Mouse (Mus musculus): ENCODE results near the gene Cntn2.

Cntn2 gene

DNA sequence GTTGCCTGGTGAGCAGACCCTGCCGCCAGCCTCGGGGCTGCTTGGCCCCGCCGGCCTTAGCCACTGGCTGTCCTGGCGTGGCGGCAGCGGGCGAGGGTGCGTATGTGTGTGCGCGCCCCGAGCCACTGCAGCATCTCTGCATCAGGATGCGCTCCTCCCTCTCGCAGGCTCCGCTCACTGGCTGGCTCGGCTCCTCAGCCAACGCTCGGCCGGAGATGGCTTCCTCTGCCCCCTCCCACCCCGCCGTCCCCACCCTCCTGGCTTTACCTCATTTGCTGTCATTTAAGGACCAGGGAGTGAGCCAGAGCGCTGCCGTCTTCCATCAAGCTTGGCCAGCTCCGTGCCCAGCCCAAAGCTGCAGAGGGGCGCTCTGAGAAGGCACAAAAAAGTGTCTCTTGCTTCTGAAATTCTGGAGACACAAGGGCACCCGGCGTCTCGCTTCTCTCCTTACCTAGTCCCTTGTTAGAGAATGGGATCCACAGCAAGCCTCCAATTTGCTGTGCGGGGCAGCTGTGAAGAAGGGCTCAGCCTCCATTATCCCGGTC, at the start of gene Cntn2:
TSS of gene Cntn2 (minus strand) at position 495 of the 545 bp plus-strand sequence.
- DNase-seq (ENCODE audit: low read depth), result no peak

DNA sequence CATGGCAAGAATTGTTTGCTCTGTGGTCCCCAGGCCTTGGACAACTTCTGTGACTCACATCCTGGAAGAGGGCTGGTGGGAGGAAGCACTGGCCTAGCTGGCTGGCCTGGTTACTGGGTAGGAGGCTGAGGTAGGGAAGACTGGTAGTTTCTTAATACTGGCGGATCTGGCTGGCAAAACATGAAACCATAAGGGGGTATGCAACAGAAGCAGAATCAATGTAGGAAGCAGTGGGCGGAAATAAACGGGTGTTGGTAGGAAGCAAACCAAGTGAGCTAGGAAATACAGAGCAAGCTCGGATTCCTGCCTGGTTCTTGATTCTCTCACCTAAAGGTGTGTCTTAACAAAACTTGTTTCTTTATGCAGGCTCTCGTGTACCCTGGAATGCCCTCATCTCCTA, 49.1 kb upstream of the Cntn2 start:
- DNase-seq (ENCODE audit: low read depth), result no peak

DNA sequence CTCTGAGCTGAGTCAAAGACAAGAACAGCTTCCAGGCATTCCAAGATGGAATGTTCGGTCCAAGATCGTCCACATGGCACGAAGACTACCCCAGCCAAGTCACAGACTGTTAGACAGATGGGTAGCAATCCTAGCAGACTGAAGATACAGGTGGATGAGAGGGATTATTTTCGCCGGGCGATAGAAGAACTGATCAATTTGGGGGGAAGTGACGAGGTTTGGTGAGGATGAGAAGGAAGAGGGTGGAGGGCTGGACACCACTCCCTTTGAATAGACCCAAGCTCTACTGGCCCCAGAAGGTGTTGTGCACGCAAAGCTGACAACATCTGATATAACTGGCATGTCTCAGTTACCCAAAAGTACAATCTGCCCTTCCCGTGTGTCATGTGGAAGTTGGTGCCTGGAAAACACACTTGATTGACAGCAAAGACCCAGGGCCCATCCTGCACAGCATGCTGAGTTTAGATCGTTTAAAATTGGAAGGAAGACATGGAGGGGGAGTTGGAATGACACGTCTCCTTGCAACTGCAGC, 48.4 kb upstream of the Cntn2 start:
- DNase-seq (ENCODE audit: low read depth), result no peak

DNA sequence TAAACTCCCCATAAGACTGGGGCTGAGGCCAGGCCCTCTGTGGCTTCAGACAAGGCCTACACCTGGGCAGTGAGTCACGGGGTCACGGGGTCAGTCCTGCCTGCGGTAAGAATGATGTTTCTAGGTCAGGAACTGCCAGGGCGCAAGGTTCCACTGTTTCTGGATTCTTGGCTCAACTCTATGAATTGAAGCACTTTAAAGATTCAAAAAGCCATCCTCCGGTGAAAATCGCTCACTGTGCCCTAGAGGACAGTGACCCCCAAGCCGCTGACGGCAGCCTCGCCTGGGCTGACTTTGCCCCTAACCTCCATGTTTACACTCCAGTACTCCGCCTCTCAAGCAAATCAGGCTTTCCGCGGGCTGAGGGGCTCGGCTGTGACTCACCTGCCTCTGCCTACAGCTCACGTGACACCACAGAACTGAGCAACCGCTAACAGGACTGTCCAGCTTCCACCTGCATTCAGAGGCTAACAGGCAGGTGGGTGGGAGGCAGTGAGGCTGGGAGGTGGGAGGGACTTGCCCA, 43.7 kb upstream of the Cntn2 start:
- no peak for DNase-seq (ENCODE audit: low read depth)

DNA sequence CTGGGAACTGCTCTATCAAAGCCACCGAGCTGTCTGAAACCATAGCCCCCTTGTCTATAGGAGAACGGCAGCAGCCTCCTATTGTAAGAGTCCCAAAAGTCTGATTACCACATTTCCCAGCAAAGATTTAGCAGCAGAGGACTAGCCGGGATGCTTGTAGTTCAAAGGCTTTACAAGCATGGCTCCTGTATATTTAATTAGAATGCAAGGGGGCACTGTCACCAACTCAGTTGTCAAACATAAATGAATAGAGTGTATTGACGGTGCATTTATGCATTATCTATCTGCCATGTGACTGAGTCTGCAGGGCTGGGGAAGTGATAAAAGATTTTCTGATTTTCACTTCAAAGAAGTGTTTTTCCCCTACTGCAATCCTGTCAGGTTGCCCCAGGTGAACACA, 42.3 kb upstream of the Cntn2 start:
- DNase-seq (ENCODE audit: low read depth), result no peak

DNA sequence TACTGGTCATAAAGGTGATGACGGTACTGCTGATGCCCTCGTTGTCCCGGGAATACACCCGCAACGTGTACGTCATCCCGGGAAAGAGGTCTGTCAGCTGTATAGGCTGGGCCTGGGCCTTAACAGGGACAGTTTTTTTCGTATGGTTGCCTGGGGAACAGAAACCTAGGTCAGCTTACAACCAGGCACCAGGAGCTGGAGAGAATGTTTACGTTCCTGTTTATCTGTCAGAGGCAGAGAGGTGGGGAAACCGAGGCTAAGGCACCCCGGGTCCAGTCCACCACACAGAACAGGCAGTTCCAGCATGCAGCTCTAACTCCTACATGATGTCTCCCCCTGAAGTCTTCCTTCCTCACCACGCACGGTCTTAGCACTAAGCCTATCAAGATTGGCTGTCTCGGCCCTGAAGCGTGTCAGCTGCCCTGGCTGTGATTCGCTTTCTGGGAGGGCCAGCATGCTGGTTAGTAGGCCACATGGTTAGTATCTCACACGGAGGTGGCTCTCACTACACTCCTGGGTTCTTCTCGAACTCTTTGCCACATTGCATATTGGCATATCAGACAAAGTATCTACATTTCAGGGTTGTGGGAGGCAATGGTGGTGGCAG, 40.0 kb upstream of the Cntn2 start:
- no peak for DNase-seq (ENCODE audit: low read depth)

DNA sequence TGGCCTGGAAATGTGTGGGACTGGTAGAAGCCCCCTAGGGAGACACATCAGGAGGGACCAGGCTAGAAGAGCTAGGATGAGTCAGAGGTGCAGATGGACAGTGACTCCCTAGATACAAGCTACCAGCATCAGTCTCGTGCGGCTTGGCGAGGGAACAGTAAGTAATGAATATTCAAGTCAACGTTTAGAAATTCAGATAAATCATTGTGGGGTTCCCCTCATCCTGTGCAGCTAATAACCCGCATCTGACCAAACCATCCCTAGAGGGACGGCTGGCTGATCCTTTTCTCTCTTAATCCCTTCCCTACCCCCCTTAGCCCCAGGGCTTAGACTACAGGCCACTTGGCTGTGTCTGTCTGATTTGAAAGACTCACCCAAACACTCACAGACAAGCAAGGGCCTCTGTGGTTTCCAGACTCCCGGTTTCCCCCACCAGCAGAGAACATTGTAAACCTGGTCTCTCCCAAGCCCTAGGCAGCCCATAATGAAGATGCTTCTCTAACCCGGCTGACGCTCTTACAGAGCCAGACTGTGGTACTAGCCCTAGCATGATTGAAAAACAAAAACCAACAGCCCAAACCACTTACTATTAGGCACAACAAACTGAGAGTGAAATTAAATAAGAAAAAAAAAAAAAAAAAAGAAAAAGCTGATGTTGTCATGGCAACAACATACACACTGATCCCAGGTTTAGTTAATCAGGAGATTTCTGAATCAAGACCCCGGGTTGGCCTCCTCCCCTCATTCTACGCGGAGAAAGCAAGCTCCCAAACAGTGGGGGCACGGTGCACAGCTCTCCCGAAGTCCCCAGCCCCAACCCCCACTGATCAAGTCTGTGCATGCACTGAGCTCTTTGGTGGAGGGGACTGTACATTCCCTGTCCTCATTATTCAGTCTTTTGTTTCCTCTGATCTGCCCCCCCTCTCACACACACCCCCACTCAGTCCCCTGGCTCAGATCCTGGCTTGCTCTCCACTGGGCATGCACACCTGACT, 39.1 kb upstream of the Cntn2 start:
- no peak for DNase-seq (ENCODE audit: low read depth)

DNA sequence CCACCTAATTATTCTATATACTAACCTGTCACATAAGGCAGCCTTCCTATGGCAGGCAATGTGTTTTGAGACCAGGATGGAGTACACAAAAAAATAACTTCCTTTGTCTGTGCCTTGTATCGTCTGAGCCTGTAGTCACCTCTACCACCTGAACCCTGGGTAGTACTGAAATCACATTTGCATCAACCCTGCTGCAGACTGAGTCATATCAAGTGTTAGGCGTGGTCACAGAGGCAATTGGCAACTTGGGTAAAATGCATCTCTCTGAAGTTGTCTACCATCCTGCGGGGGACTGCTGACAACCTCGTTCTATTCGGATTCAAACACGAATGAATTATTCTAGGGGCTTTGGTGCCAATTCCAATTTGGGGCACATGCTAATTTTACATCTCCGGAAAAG, 37.0 kb upstream of the Cntn2 start:
- no peak for DNase-seq (ENCODE audit: low read depth)

DNA sequence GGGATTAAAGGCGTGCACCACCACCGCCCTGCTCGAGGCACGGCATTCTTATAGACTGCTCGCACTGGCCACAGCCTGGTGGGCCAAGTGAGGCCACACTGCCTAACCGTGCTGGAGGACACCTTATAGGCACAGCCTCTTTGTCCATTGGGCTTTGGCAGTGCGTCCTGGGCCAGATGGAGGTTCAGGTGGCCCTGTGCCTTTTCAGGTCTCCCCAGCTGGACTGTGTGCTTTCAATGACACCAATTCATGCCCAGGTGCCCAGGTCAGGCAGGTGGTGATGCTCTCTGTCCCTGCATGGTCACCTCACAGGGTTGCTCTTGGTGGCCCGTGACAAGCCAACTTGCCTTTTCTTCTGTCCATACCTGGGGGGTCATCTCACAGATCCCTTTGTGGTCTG, 33.8 kb upstream of the Cntn2 start:
- no peak for DNase-seq (ENCODE audit: low read depth)

DNA sequence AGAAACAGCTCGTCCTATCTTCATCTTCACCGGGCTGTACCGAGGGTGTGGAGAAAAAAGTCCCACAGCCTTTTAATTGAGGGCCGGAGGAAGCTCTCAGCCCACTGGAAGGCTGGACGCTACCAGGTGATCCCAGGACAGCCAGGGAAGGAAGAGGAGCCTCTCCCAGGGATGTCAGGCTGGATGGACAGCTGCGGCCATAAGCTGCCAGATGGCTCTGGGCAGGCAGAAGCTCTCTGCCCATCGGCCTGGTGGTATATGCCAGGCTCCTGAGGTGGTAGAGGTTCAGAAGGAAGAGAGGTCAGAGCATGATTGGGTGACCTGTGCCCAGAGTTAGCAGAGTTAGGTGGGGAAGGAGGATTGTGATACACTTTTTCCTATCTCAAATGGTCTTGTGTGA, 29.8 kb upstream of the Cntn2 start:
- no peak for DNase-seq (ENCODE audit: low read depth)

DNA sequence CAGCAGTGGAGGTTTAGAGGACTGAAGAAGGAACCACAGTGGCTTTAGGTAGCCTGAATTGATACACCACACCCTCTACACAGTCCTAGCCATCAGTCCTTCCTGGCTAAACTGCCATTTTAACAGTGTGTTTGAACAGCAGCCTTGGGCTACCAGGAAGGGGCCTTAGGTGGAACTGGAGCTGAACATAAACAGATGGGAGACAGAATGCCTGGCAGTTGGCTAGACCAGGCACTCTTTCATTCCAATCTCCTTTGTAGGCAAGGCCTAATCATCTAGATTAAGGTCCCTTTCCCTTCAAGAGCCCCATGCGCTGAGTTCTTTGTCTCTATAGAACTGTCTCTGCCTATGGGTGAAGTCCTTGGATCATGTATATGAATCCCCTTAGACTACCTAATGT, 28.6 kb upstream of the Cntn2 start:
- DNase-seq (ENCODE audit: low read depth), result no peak

DNA sequence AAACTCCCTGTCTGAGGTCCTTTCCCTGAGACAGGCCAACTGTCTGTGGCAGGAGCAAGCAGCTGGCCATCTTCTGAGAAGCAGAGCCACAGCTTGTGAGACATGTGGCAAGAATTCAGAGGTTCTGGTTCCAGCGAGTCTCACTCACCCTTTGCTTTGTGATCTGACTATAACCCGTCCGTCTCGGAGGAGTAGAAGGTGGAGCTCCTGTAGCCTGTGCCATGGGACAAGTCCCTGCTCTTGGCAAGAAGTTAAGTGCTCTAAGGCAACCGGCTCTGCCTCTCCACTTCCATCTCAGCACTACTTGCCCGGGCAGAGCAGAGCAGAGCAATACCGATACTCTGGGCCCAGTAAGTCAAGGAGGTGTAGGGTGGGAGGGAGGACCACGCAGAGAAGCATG, 27.9 kb upstream of the Cntn2 start:
- DNase-seq (ENCODE audit: low read depth), result no peak

DNA sequence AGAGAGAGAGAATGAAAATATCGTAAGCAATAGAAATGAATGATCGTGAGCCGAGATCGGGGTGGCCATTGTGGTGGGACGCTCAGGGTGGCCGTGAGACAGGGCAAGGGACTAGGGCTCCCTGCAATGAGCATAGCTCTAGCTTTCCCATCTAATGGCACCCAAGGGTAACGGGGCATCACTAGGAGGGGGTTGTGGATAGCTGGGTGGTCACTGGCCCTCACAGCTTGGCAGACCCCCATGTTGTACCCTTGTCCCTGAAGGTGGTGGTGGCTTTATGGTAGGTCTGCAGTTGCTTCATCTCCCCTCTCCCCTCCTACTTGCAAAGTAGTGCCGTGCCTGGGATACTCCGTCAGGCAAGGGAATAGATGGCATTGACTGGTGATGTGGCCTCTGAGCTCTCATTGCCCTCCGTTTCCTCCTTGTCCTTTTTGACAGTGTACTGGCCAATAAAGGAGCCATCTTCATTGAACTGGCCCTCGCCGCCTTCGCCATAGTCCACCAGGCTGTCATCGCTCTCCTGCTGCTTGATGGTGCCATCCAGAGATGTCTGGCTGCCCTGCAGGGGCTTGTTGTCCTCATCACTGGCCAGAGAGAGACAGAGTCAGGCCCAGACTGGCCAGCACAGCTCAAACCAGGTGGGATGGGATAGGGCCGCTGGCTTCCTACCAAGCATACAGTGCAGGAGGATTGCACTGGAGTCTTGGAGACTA, 27.2 kb upstream of the Cntn2 start:
- no peak for DNase-seq (ENCODE audit: low read depth)

DNA sequence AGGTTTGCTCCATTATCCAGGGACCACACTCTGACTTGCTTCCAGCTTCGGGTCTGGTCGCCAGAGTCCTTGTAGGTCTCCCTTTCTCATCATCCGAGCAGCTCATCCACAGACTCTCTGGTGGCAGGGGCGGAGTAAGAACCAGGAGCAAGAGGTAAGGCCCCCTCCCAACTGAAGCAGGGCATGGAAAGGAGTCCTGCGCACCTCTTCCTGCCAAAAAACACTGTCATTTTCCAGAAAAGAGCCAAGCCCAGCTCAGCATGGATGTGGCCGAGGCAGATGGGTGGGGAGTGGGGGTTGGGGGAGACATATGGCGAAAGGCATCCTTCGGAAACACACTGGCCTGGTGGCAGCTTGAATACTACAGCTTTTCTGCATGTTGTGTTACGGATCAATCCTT, 26.5 kb upstream of the Cntn2 start:
- DNase-seq (ENCODE audit: low read depth), result no peak

DNA sequence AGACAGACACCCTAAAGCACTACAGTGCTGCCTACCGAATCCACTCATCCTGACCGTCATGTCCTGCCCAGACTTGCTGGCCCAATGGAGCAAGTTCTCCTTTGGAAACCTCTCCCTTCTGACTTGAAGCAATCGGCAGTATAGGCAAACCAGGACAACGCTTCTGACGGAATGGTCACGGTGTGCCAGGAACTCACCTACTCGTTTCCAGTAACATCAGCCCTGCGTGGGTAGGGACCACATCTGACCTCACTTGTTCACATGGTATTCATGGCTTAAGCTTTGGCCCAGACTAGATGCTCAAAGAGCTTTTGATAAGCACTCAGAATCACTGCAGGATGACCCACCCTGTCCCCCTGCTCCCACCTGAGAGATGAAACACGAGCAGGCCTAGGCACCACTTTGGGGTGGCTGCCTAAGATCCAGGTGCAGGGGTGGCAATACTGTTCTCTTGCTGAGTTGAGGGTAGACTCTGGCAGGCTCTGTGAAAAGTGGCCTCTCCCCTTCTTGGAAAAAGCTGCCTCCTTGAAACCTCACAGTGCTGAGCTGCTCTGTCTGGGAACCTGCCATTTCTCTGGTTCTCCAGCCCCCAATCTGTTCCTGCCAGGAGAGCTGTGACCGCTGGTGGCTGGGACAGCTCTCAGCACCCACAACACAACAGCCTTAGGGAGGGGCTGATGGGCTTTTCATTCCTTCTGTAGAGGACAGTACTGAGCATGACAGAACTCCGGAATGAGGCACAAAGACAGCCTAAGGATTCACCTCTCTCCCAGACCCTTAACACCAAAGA, 24.5 kb upstream of the Cntn2 start:
- DNase-seq (ENCODE audit: low read depth), result no peak

DNA sequence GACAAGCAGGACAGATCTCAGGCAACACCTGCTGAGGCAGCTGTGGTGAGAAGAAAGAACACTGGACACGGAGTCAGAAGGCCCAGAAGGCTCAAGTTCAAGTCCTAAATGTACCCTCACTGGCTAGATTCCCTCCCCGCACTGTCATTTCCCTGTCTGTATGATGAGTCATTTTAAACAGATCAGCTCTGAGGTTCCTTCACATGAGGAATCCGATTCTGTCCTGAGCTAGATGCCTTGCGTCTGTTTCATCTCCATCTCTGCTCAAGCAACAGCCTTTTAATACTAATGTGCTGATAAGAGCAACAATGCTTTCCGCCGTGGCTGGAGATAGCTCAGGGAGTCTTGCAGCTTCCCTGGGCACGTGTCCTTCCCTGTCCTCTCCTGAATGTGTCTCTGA, 22.7 kb upstream of the Cntn2 start:
- DNase-seq (ENCODE audit: low read depth), result no peak

DNA sequence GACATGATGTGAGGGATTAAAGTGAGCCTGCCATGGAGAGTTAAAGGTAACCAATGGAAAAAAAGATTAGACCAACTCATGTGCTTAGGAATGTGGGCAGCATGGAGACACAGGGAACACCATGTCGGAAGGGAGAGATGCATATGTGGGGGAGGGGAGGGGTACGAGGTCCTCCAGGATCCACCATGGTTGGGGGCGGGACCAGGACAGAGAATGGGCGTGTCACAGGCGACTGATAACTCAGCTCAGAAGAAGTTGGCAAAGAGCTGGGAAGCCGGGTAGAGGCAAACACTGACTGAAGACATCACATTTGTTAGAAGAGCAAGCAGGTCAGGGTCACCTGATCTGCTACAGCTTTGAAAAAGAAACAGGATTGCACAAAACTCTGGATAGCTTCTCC, 21.9 kb upstream of the Cntn2 start:
- DNase-seq (ENCODE audit: low read depth), result no peak

DNA sequence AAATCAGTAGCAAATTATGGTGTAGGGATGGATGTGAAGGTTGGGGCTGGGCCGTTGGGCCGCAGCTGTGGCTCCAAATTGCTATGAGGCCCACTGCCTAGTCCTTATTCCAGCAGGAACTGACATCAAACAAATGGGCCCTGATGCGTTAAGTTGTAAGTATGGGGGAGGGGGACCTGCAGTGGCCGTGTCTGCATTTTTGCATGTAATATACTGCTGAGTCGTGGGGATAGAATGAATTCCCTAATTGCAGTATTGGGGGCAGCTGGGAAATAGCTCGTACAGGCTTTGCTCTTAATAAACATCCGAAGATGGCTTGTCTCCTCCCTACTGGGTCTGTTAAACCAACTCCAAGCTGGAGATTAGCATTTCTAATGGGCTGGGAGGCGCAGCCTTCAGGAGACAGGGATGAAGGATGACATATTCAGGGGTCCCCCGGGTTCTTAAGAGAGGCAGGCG, 19.3 kb upstream of the Cntn2 start:
- DNase-seq (ENCODE audit: low read depth), result no peak

DNA sequence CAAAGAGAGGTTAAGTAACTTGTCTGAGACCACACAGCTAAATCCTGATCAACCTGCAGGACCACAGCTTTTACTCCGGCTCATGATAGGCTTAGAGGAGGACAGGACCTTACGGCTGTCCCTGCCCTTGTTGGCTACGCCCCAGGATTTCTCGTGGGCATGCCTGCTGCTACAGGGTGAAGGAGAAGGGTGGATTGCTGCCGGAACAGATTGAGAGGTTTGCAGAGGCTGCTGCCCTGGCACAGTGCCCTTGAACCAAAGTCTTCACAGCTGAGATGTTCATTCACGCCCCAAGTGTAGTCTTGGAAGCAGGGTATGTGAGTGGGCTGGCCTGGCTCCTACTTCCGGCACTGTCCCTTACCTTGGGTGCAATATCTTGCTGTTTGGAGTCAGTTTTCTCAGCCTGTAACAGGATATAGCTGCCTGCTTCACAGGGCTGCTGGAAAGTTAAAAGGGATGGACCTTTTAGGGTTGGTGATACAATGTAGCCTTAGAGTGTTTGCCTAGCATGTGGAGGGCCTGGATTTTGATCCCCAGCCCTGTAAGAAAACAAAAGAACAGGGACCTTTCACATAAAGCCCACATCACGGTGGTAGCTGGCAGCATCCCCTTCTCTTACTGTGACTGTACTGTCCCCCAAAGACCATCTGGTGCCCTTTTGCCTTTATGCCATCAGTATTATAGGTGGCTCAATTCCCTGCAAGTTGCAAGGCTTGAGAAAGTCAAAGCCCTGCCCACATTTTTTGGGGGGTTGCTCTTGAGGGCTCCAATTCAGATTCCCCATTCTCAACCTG, 18.0 kb upstream of the Cntn2 start:
- DNase-seq (ENCODE audit: low read depth), result no peak

DNA sequence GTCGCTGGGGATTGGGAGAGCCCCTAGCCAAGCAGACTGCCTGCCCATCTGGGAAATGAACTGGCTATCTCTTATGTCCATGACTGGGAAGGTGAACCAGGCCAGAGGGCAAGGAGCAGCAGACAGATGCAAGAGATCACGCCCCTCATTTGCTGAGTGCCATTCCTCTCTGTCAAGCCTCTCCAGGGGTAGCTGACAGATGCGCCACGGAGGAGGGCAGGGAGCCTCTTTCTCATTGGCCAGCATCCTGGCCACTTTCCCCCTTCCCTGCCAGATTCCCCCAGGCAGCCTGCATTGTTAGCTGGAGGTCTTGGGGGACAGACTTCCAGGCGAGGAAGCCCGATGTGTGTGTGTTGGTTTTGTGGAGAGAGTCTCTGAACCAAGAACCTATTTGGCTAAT, 16.0 kb upstream of the Cntn2 start:
- no peak for DNase-seq (ENCODE audit: low read depth)
